Mouse (Mus musculus): ENCODE results near the gene Sult1a1. TPM values are rescaled to one million over a fixed set of nuclear protein-coding genes. Genes with fewer than 3 reads are reported as not detected.
A peak's percentile ranks its signal among the peaks of the same experiment; 100 is the strongest.
"Not testable (repeated sequence)": the region's sequence is repeated elsewhere in the genome, so short reads cannot be mapped to it uniquely, and the experiment has no call there.

The Sult1a1 gene
- polyA plus RNA-seq, 1 experiment from 2014 or later, result 0.44 TPM

GRCm38 (mm10) chr7:126645708-126646107 is 30.5 kb downstream of the Sult1a1 start:
- Histone ChIP-seq H3K4me1 (replicated peaks; ENCODE audit: control insufficient read depth, insufficient read depth, low read length) (peaks cover 14% of the 10 kb centered on the region), H3K9me3 (ENCODE audit: control insufficient read depth, low read length) (no peaks in the 10 kb centered on the region)

GRCm38 (mm10) chr7:126644914-126645313 is 31.3 kb downstream of the Sult1a1 start:
- ATAC-seq (replicated peaks; ENCODE audit: low FRiP score), result no peak
- Histone ChIP-seq H3K4me3 (ENCODE audit: low read depth, low read length) (no peak overlapping the region), H3K27me3 (replicated peaks; ENCODE audit: control insufficient read depth, insufficient read depth, low read length) (no peaks in the 10 kb centered on the region), H3K9me3 (ENCODE audit: control insufficient read depth, low read length) (no peaks in the 10 kb centered on the region), H3K36me3 (ENCODE audit: control insufficient read depth, insufficient read depth, low read length) (no peaks in the 10 kb centered on the region), H3K9ac (ENCODE audit: low read depth, low read length) (no peak overlapping the region), H3K27ac (ENCODE audit: low read depth, low read length) (no peak overlapping the region), H3K4me2 (no peak overlapping the region), H3K4me1 (replicated peaks; ENCODE audit: control insufficient read depth, insufficient read depth, low read length) (peaks cover 6% of the 10 kb centered on the region)
- DNase-seq (ENCODE audit: low spot score), result no peak

More at GRCm38 (mm10) chr7:126645708-126646107, 30.5 kb downstream of the Sult1a1 start:
- DNase-seq (ENCODE audit: low spot score) (no peak), ATAC-seq (replicated peaks; ENCODE audit: low FRiP score) (no peak)
- WGBS, result 57% methylated on average over 5 of the region's 5 CpGs
- no peak overlapping the region for H3K27ac ChIP-seq (ENCODE audit: low read depth, low read length)
- no peaks in the 10 kb centered on the region for H3K27me3 ChIP-seq (replicated peaks; ENCODE audit: control insufficient read depth, insufficient read depth, low read length)
- H3K4me3 ChIP-seq (ENCODE audit: low read depth, low read length), result no peak overlapping the region
- no peak overlapping the region for H3K9ac ChIP-seq (ENCODE audit: low read depth, low read length)
- no peak overlapping the region for H3K4me2 ChIP-seq
- H3K36me3 ChIP-seq (ENCODE audit: control insufficient read depth, insufficient read depth, low read length), result no peaks in the 10 kb centered on the region

GRCm38 (mm10) chr7:126644345-126644744 is 31.9 kb downstream of the Sult1a1 start:
- Histone ChIP-seq H3K9ac (ENCODE audit: low read depth, low read length) (no peak overlapping the region; the same call in 1 of the 2 replicates), H3K36me3 (ENCODE audit: control insufficient read depth, insufficient read depth, low read length) (no peaks in the 10 kb centered on the region), H3K27me3 (replicated peaks; ENCODE audit: control insufficient read depth, insufficient read depth, low read length) (no peaks in the 10 kb centered on the region), H3K9me3 (ENCODE audit: control insufficient read depth, low read length) (no peaks in the 10 kb centered on the region), H3K4me3 (ENCODE audit: low read depth, low read length) (no peak overlapping the region), H3K4me2 (no peak overlapping the region), H3K27ac (ENCODE audit: low read depth, low read length) (no peak overlapping the region), H3K4me1 (replicated peaks; ENCODE audit: control insufficient read depth, insufficient read depth, low read length) (peaks cover 2% of the 10 kb centered on the region)
- DNase-seq (ENCODE audit: low spot score), result no peak
- ATAC-seq (replicated peaks; ENCODE audit: low FRiP score), result no peak
- 65% methylated on average over 3 of the region's 3 CpGs for WGBS

- H3K4me1 ChIP-seq (replicated peaks; ENCODE audit: control insufficient read depth, insufficient read depth, low read length); DNase-seq (ENCODE audit: low spot score): not testable (repeated sequence)
- peak; percentile 23; the same call in 1 of the 2 replicates for ATAC-seq (replicated peaks; ENCODE audit: low FRiP score)
These were observed 33.0 kb downstream of the Sult1a1 start for GRCm38 (mm10) chr7:126643244-126643617.

GRCm38 (mm10) chr7:126642545-126643243 is 33.5 kb downstream of the Sult1a1 start:
- ATAC-seq (replicated peaks; ENCODE audit: low FRiP score), result peak; percentile 41; the same call in 1 of the 2 replicates
- 60% methylated on average over 5 of the region's 5 CpGs for WGBS
- no peak overlapping the region for H3K4me3 ChIP-seq (ENCODE audit: low read depth, low read length)
- H3K4me1 ChIP-seq (replicated peaks; ENCODE audit: control insufficient read depth, insufficient read depth, low read length), result peaks cover 2% of the 10 kb centered on the region; the same call in 1 of the 2 replicates
- H3K9me3 ChIP-seq (ENCODE audit: control insufficient read depth, low read length), result no peaks in the 10 kb centered on the region
- no peak overlapping the region for H3K9ac ChIP-seq (ENCODE audit: low read depth, low read length)
- no peak for DNase-seq (ENCODE audit: low spot score)
- H3K4me2 ChIP-seq, result no peak overlapping the region
- H3K36me3 ChIP-seq (ENCODE audit: control insufficient read depth, insufficient read depth, low read length), result no peaks in the 10 kb centered on the region
- H3K27me3 ChIP-seq (replicated peaks; ENCODE audit: control insufficient read depth, insufficient read depth, low read length), result no peaks in the 10 kb centered on the region
- no peak overlapping the region for H3K27ac ChIP-seq (ENCODE audit: low read depth, low read length)

More at GRCm38 (mm10) chr7:126643244-126643617, 33.0 kb downstream of the Sult1a1 start:
- H3K36me3 ChIP-seq (ENCODE audit: control insufficient read depth, insufficient read depth, low read length); H3K27ac ChIP-seq (ENCODE audit: low read depth, low read length); H3K4me3 ChIP-seq (ENCODE audit: low read depth, low read length); H3K27me3 ChIP-seq (replicated peaks; ENCODE audit: control insufficient read depth, insufficient read depth, low read length); H3K9ac ChIP-seq (ENCODE audit: low read depth, low read length); H3K4me2 ChIP-seq; H3K9me3 ChIP-seq (ENCODE audit: control insufficient read depth, low read length): not testable (repeated sequence)
- WGBS, result 75% methylated on average over 3 of the region's 3 CpGs

- Histone ChIP-seq H3K4me1 (replicated peaks; ENCODE audit: control insufficient read depth, insufficient read depth, low read length) (peaks cover 5% of the 10 kb centered on the region; the same call in 1 of the 2 replicates), H3K27ac (ENCODE audit: low read depth, low read length) (no peak overlapping the region), H3K4me3 (ENCODE audit: low read depth, low read length) (no peak overlapping the region), H3K9ac (ENCODE audit: low read depth, low read length) (no peak overlapping the region), H3K27me3 (replicated peaks; ENCODE audit: control insufficient read depth, insufficient read depth, low read length) (no peaks in the 10 kb centered on the region), H3K4me2 (no peak overlapping the region), H3K9me3 (ENCODE audit: control insufficient read depth, low read length) (no peaks in the 10 kb centered on the region), H3K36me3 (ENCODE audit: control insufficient read depth, insufficient read depth, low read length) (no peaks in the 10 kb centered on the region)
- DNase-seq (ENCODE audit: low spot score) (no peak), ATAC-seq (replicated peaks; ENCODE audit: low FRiP score) (no peak)
- WGBS, result 13% methylated on average over 4 of the region's 4 CpGs
These were observed 39.3 kb downstream of the Sult1a1 start for GRCm38 (mm10) chr7:126636733-126637520.

- Histone ChIP-seq H3K4me2 (no peak overlapping the region), H3K4me3 (ENCODE audit: low read depth, low read length) (no peak overlapping the region), H3K36me3 (ENCODE audit: control insufficient read depth, insufficient read depth, low read length) (no peaks in the 10 kb centered on the region), H3K9me3 (ENCODE audit: control insufficient read depth, low read length) (no peaks in the 10 kb centered on the region), H3K27me3 (replicated peaks; ENCODE audit: control insufficient read depth, insufficient read depth, low read length) (no peaks in the 10 kb centered on the region), H3K27ac (ENCODE audit: low read depth, low read length) (no peak overlapping the region), H3K4me1 (replicated peaks; ENCODE audit: control insufficient read depth, insufficient read depth, low read length) (peaks cover 6% of the 10 kb centered on the region; the same call in 1 of the 2 replicates), H3K9ac (ENCODE audit: low read depth, low read length) (no peak overlapping the region)
- no peak for ATAC-seq (replicated peaks; ENCODE audit: low FRiP score)
- no peak for DNase-seq (ENCODE audit: low spot score)
These were observed 40.9 kb downstream of the Sult1a1 start for GRCm38 (mm10) chr7:126635375-126635774.

- Histone ChIP-seq H3K4me1 (replicated peaks; ENCODE audit: control insufficient read depth, insufficient read depth, low read length) (peaks cover 6% of the 10 kb centered on the region; the same call in 1 of the 2 replicates), H3K36me3 (ENCODE audit: control insufficient read depth, insufficient read depth, low read length) (no peaks in the 10 kb centered on the region), H3K9me3 (ENCODE audit: control insufficient read depth, low read length) (no peaks in the 10 kb centered on the region), H3K27me3 (replicated peaks; ENCODE audit: control insufficient read depth, insufficient read depth, low read length) (no peaks in the 10 kb centered on the region), H3K27ac (ENCODE audit: low read depth, low read length) (no peak overlapping the region; the same call in 1 of the 2 replicates), H3K4me3 (ENCODE audit: low read depth, low read length) (no peak overlapping the region), H3K9ac (ENCODE audit: low read depth, low read length) (no peak overlapping the region), H3K4me2 (no peak overlapping the region)
- peak; percentile 61 for ATAC-seq (replicated peaks; ENCODE audit: low FRiP score)
- DNase-seq (ENCODE audit: low spot score), result no peak
- 44% methylated on average over 2 of the region's 2 CpGs for WGBS
These were observed 43.8 kb downstream of the Sult1a1 start for GRCm38 (mm10) chr7:126632478-126632877.

All from liver, embryonic 11.5 days (tissue).